Mouse (Mus musculus) hindbrain, embryonic 10.5 days (tissue): ENCODE results near the gene Limch1. TPM values are rescaled to one million over a fixed set of nuclear protein-coding genes. Genes with fewer than 3 reads are reported as not detected.

Source experiments
- DNase-seq: peaks from one replicate; pipeline ENCODE4 v3.0.0-alpha.2; 2017; ENCODE audit warnings: low spot score
- H3K27ac ChIP-seq: fragments of 300-500 bp; sonication (generic); 2 replicates; pipeline ENCODE4 v1.5.1; 2016; ENCODE audit warnings: mild to moderate bottlenecking, moderate library complexity
- H3K27me3 ChIP-seq: fragments of 300-500 bp; sonication (generic); 2 replicates; pipeline ENCODE4 v1.6.1; 2016; ENCODE audit warnings: mild to moderate bottlenecking; ENCODE audit not compliant: poor library complexity, insufficient read depth, severe bottlenecking
- H3K36me3 ChIP-seq: fragments of 300-500 bp; sonication (generic); 2 replicates; pipeline ENCODE4 v1.6.1; 2016; ENCODE audit warnings: mild to moderate bottlenecking, moderate library complexity
- H3K4me1 ChIP-seq: fragments of 300-500 bp; sonication (generic); replicated peaks from 2 replicates; pipeline ENCODE4 v1.6.1; 2016; ENCODE audit warnings: mild to moderate bottlenecking
- H3K4me3 ChIP-seq: fragments of 300-500 bp; sonication (generic); 2 replicates; pipeline ENCODE4 v1.5.1; 2016; ENCODE audit warnings: mild to moderate bottlenecking, moderate library complexity
- H3K9me3 ChIP-seq: fragments of 300-500 bp; sonication (generic); 2 replicates; pipeline ENCODE4 v1.6.1; 2016; ENCODE audit warnings: mild to moderate bottlenecking, moderate library complexity
- WGBS: fragments of 180-500 bp; shearing (Covaris S2); methylation state at CpG from one replicate; pipeline ENCODE4 v1.1.7; 2016; 5-methylcytosine and 5-hydroxymethylcytosine counted together
- polyA plus RNA-seq: library from polyadenylated mRNA; unstranded; fragments of >200 nt; fragmentation: Nextera tagmentation; extraction: Ambion mirVana; gene quantifications from 2 replicates; pipeline ENCODE4 v1.2.1, GENCODE M21; 2016

Gene Limch1
- polyA plus RNA-seq, 1 experiment from 2014 or later: 49.2 TPM

- Histone ChIP-seq H3K27ac (peak overlapping the region; percentile 68), H3K4me3 (no peak overlapping the region; the same call in 1 of the 2 replicates), H3K36me3 (no peaks in the 10 kb centered on the region), H3K27me3 (no peaks in the 10 kb centered on the region), H3K4me1 (peaks cover 45% of the 10 kb centered on the region), H3K9me3 (no peaks in the 10 kb centered on the region)
- DNase-seq: peak; percentile 42
- 19% methylated on average over 9 of the region's 9 CpGs for WGBS
These were observed 54.6 kb downstream of the Limch1 start for GRCm38 (mm10) chr5:66800243-66800642.

- Histone ChIP-seq H3K9me3 (no peaks in the 10 kb centered on the region), H3K27ac (peak overlapping the region; percentile 68; the same call in 1 of the 2 replicates), H3K4me1 (peaks cover 51% of the 10 kb centered on the region), H3K4me3 (no peak overlapping the region), H3K27me3 (no peaks in the 10 kb centered on the region), H3K36me3 (no peaks in the 10 kb centered on the region)
- no peak for DNase-seq
- 88% methylated on average over 6 of the region's 6 CpGs for WGBS
These were observed 55.4 kb downstream of the Limch1 start for GRCm38 (mm10) chr5:66800977-66801376.

GRCm38 (mm10) chr5:66802196-66802595 lies 56.6 kb downstream of the Limch1 start:
- Histone ChIP-seq H3K4me1 (peaks cover 61% of the 10 kb centered on the region), H3K27ac (no peak overlapping the region; the same call in 1 of the 2 replicates), H3K4me3 (no peak overlapping the region), H3K36me3 (no peaks in the 10 kb centered on the region), H3K27me3 (no peaks in the 10 kb centered on the region), H3K9me3 (no peaks in the 10 kb centered on the region)
- no peak for DNase-seq
- 70% methylated on average over 10 of the region's 10 CpGs for WGBS

- Histone ChIP-seq H3K9me3 (no peaks in the 10 kb centered on the region), H3K27me3 (no peaks in the 10 kb centered on the region), H3K4me3 (no peak overlapping the region), H3K36me3 (no peaks in the 10 kb centered on the region), H3K27ac (0 out of 2 replicates have a peak overlapping the region, but pooled peaks have one; percentile 41), H3K4me1 (peaks cover 41% of the 10 kb centered on the region)
- DNase-seq: no peak
- WGBS: 83% methylated on average over 7 of the region's 7 CpGs
These were observed 60.7 kb downstream of the Limch1 start for GRCm38 (mm10) chr5:66806335-66806734.

GRCm38 (mm10) chr5:66807737-66808136 lies 62.1 kb downstream of the Limch1 start:
- H3K9me3 ChIP-seq: no peaks in the 10 kb centered on the region
- WGBS: 90% methylated on average over 6 of the region's 6 CpGs
- no peak for DNase-seq
- H3K27me3 ChIP-seq: no peaks in the 10 kb centered on the region
- H3K27ac ChIP-seq: 0 out of 2 replicates have a peak overlapping the region, but pooled peaks have one; percentile 64
- H3K4me3 ChIP-seq: no peak overlapping the region
- H3K4me1 ChIP-seq: peaks cover 37% of the 10 kb centered on the region
- no peaks in the 10 kb centered on the region for H3K36me3 ChIP-seq

GRCm38 (mm10) chr5:66809016-66809570 lies 63.5 kb downstream of the Limch1 start:
- DNase-seq: no peak
- Histone ChIP-seq H3K36me3 (no peaks in the 10 kb centered on the region), H3K27ac (no peak overlapping the region; the same call in 1 of the 2 replicates), H3K4me3 (no peak overlapping the region), H3K27me3 (no peaks in the 10 kb centered on the region), H3K9me3 (no peaks in the 10 kb centered on the region), H3K4me1 (peaks cover 37% of the 10 kb centered on the region)
- 76% methylated on average over 9 of the region's 9 CpGs for WGBS

- Histone ChIP-seq H3K4me1 (peaks cover 37% of the 10 kb centered on the region), H3K9me3 (no peaks in the 10 kb centered on the region), H3K27me3 (no peaks in the 10 kb centered on the region), H3K27ac (no peak overlapping the region), H3K36me3 (no peaks in the 10 kb centered on the region), H3K4me3 (no peak overlapping the region)
- WGBS: 74% methylated on average over 2 of the region's 2 CpGs
- no peak for DNase-seq
These were observed 64.8 kb downstream of the Limch1 start for GRCm38 (mm10) chr5:66810396-66810795.

GRCm38 (mm10) chr5:66814674-66815073 lies 69.0 kb downstream of the Limch1 start:
- Histone ChIP-seq H3K36me3 (no peaks in the 10 kb centered on the region), H3K9me3 (no peaks in the 10 kb centered on the region), H3K27ac (no peak overlapping the region), H3K4me1 (peaks cover 18% of the 10 kb centered on the region), H3K4me3 (no peak overlapping the region), H3K27me3 (no peaks in the 10 kb centered on the region)
- WGBS: 90% methylated on average over 3 of the region's 3 CpGs
- no peak for DNase-seq

GRCm38 (mm10) chr5:66815877-66816276 lies 70.2 kb downstream of the Limch1 start:
- 0 out of 2 replicates have a peak overlapping the region, but pooled peaks have one; percentile 12 for H3K27ac ChIP-seq
- H3K9me3 ChIP-seq: no peaks in the 10 kb centered on the region
- 37% methylated on average over 6 of the region's 6 CpGs for WGBS

GRCm38 (mm10) chr5:66816751-66817150 lies 71.1 kb downstream of the Limch1 start:
- H3K36me3 ChIP-seq: no peaks in the 10 kb centered on the region
- H3K27me3 ChIP-seq: no peaks in the 10 kb centered on the region
- no peak overlapping the region for H3K4me3 ChIP-seq
- peak overlapping the region; percentile 25; the same call in 1 of the 2 replicates for H3K27ac ChIP-seq
- H3K4me1 ChIP-seq: peaks cover 16% of the 10 kb centered on the region
- DNase-seq: no peak
- H3K9me3 ChIP-seq: no peaks in the 10 kb centered on the region
- 76% methylated on average over 18 of the region's 18 CpGs for WGBS

More at GRCm38 (mm10) chr5:66815877-66816276, 70.2 kb downstream of the Limch1 start:
- Histone ChIP-seq H3K27me3 (no peaks in the 10 kb centered on the region), H3K36me3 (no peaks in the 10 kb centered on the region), H3K4me1 (peaks cover 14% of the 10 kb centered on the region), H3K4me3 (no peak overlapping the region)
- no peak for DNase-seq

- WGBS: 96% methylated on average over 8 of the region's 8 CpGs
- Histone ChIP-seq H3K9me3 (no peaks in the 10 kb centered on the region), H3K27ac (no peak overlapping the region), H3K36me3 (no peaks in the 10 kb centered on the region), H3K4me1 (peaks cover 22% of the 10 kb centered on the region), H3K4me3 (no peak overlapping the region), H3K27me3 (no peaks in the 10 kb centered on the region)
- no peak for DNase-seq
These were observed 71.7 kb downstream of the Limch1 start for GRCm38 (mm10) chr5:66817184-66817956.

GRCm38 (mm10) chr5:66822500-66823205 lies 77.0 kb downstream of the Limch1 start:
- H3K27ac ChIP-seq: peak overlapping the region; percentile 73
- WGBS: 71% methylated on average over 6 of the region's 6 CpGs
- no peak for DNase-seq
- no peaks in the 10 kb centered on the region for H3K9me3 ChIP-seq
- peaks cover 26% of the 10 kb centered on the region for H3K4me1 ChIP-seq
- no peaks in the 10 kb centered on the region for H3K27me3 ChIP-seq
- H3K4me3 ChIP-seq: no peak overlapping the region
- H3K36me3 ChIP-seq: no peaks in the 10 kb centered on the region; the same call in 1 of the 2 replicates
